Mouse (Mus musculus) liver, embryonic 18 days (tissue): ENCODE measurements around the gene Olfr142. TPM values are rescaled to one million over a fixed set of nuclear protein-coding genes. Genes with fewer than 3 reads are reported as not detected.

Experiments used
- polyA plus RNA-seq: library from polyadenylated mRNA; depleted of rRNA; stranded (reverse); fragments of >200 nt; gene quantifications from 2 replicates; pipeline ENCODE4 v1.2.3, GENCODE M21; 2012; rRNA removed

Gene Olfr142
- polyA plus RNA-seq: not detected in 2 replicates

GRCm38 (mm10) chr2:90257492-90257891 is at the start of gene Olfr142:
TSS of gene Olfr142 (minus strand) at chr2:90257592.

GRCm38 (mm10) chr2:90292741-90293140 is 35.3 kb upstream of the Olfr142 start, which contains the start of gene Olfr1272:
TSS of gene Olfr1272 (minus strand) at chr2:90292841.

GRCm38 (mm10) chr2:90270932-90271331 is 13.5 kb upstream of the Olfr142 start, which contains the start of gene Olfr1271:
TSS of gene Olfr1271 (minus strand) at chr2:90271032.

GRCm38 (mm10) chr2:90224393-90224792 is 33.0 kb downstream of the Olfr142 start, which contains the start of gene Olfr1506:
TSS of gene Olfr1506 (minus strand) at chr2:90224493.

Other genes with a start within 250 kb of the Olfr142 start
- not detected in 2 replicates for gene Olfr1263, start 245.5 kb downstream of the Olfr142 start, polyA plus RNA-seq
- gene Olfr1264, start 232.0 kb downstream of the Olfr142 start, polyA plus RNA-seq: not detected in 2 replicates
- not detected in 2 replicates for gene Olfr1265, start 222.3 kb downstream of the Olfr142 start, polyA plus RNA-seq
- not detected in 2 replicates for gene Olfr140, start 194.0 kb downstream of the Olfr142 start, polyA plus RNA-seq
- not detected in 2 replicates for gene Olfr1269, start 136.2 kb downstream of the Olfr142 start, polyA plus RNA-seq
- gene Olfr32, start 115.3 kb downstream of the Olfr142 start, polyA plus RNA-seq: not detected in 2 replicates
- gene Olfr1270, start 104.5 kb downstream of the Olfr142 start, polyA plus RNA-seq: not detected in 2 replicates
- gene Olfr1506, start 33.1 kb downstream of the Olfr142 start, polyA plus RNA-seq: not detected in 2 replicates
- gene Olfr1271, start 13.4 kb upstream of the Olfr142 start, polyA plus RNA-seq: not detected in 2 replicates
- gene Olfr1272, start 35.2 kb upstream of the Olfr142 start, polyA plus RNA-seq: not detected in 2 replicates
- not detected in 2 replicates for gene Gm13769, start 64.6 kb upstream of the Olfr142 start, polyA plus RNA-seq
- gene Olfr1274-ps, start 141.1 kb upstream of the Olfr142 start, polyA plus RNA-seq: not detected in 2 replicates